Mouse (Mus musculus) C2C12 (cell line): ENCODE results near the gene Lars2.

Experiments used
- CTCF ChIP-seq: IDR thresholded peaks from one replicate; pipeline ENCODE4 v1.5.1; 2011; ENCODE audit not compliant: control insufficient read depth, insufficient read depth, insufficient read length
- FOSL1 ChIP-seq: IDR thresholded peaks from one replicate; pipeline ENCODE4 v1.8.0; 2011; ENCODE audit warnings: mild to moderate bottlenecking, low read length; ENCODE audit not compliant: poor library complexity, insufficient read depth, severe bottlenecking
- MAX ChIP-seq: IDR thresholded peaks from one replicate; pipeline ENCODE4 v1.6.1; 2011; ENCODE audit warnings: mild to moderate bottlenecking, control low read depth

DNA sequence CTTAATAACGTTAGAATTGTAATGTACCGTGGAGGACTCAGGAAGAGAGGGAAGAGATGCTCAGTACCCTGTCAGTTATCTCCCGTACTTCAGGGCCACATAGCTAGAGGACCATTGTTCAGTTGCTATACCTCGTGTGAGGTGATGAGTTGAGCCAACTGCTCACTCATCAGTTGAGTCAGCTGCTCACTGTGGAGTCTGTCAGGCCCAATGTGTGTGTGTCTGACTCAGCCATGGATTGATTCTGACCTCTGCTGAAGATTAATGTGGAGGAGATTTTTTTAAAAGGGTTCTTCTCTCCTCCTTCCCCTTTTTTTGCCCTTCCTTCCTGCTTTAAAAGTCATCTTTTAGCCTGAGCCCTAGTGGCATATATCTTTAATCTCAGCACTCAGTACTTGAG, 133.8 kb downstream of the Lars2 start:
- TF ChIP-seq MAX (no peak), CTCF (no peak), FOSL1 (no peak)
